Mouse (Mus musculus): ENCODE data around the gene Rprd2. TPM values are rescaled to one million over a fixed set of nuclear protein-coding genes. Genes with fewer than 3 reads are reported as not detected.
A peak's percentile ranks its signal among the peaks of the same experiment; 100 is the strongest.
"Not testable (repeated sequence)": the region's sequence is repeated elsewhere in the genome, so short reads cannot be mapped to it uniquely, and the experiment has no call there.

Gene Rprd2
- polyA plus RNA-seq, 1 experiment from 2014 or later = 19.9 TPM

DNA sequence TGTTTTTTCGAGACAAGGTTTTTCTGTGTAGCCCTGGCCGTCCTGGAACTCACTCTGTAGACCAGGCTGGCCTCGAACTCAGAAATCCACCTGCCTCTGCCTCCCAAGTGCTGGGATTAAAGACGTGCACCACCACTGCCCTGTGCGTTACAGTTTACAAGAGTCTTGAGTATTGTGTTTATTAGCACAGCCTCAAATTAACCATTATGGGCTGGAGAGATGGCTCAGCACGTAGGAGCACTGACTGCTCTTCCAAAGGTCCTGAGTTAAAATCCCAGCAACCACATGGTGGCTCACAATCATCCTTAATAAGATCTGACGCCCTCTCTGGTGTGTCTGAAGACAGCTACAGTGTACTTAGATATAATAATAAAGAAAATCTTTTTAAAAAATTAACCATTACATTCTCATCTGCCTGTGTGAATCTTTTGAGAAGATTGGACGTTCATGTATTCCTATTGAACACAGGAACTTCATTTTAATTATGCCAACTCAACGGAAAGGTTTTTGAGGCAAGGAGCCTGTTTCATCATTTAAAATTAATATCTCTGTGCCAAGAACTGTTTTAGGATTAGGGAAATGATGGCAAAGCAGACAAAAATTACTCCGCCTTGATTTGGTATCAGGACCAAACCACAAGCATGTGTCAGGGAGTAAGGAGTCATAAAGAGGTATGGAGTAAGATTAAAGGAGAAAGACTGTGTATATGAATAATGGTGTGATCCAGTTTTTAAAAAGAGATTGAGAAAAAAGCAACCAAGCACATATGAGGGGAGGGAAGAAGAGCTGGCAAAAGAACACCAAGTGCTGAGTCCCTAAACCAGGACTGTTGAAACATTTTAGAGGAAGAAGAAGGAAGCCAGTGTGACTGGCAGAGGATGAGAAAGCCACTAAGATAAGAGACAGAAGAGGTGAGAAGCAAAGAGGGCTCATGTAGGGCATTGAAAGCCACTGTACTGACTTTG, 1.7 kb upstream of the Rprd2 start:
- Histone ChIP-seq H3K4me3 (ENCODE audit: low read length) (peak overlapping the region; percentile 74), H3K4me1 (ENCODE audit: insufficient read depth, low read length) (peaks cover 10% of the 10 kb centered on the region), H3K36me3 (ENCODE audit: insufficient read depth, low read length) (no peaks in the 10 kb centered on the region), H3K9ac (replicated peaks; ENCODE audit: low read length) (peak overlapping the region; percentile 87), H3K27me3 (ENCODE audit: insufficient read depth, low read length) (no peaks in the 10 kb centered on the region), H3K9me3 (ENCODE audit: low read length) (no peaks in the 10 kb centered on the region), H3K27ac (ENCODE audit: low read length) (peak overlapping the region; percentile 99), H3K4me2 (replicated peaks; ENCODE audit: low read depth, low read length) (peak overlapping the region; percentile 55)
- ATAC-seq (ENCODE audit: low FRiP score, low TSS enrichment) = no peak
- WGBS = 39% methylated on average over 10 of the region's 10 CpGs

- Histone ChIP-seq H3K9me3 (ENCODE audit: low read length) (no peaks in the 10 kb centered on the region), H3K4me1 (ENCODE audit: insufficient read depth, low read length) (peaks cover 10% of the 10 kb centered on the region), H3K4me3 (ENCODE audit: low read length) (peak overlapping the region; percentile 74), H3K36me3 (ENCODE audit: insufficient read depth, low read length) (no peaks in the 10 kb centered on the region), H3K27ac (ENCODE audit: low read length) (peak overlapping the region; percentile 100), H3K4me2 (replicated peaks; ENCODE audit: low read depth, low read length) (peak overlapping the region; percentile 87), H3K9ac (replicated peaks; ENCODE audit: low read length) (peak overlapping the region; percentile 87), H3K27me3 (ENCODE audit: insufficient read depth, low read length) (no peaks in the 10 kb centered on the region)
- peak; percentile 96 for ATAC-seq (ENCODE audit: low FRiP score, low TSS enrichment)
- under 1% methylated on average over 46 of the region's 49 CpGs for WGBS
These were observed 805 bp upstream of the Rprd2 start for GRCm38 (mm10) chr3:95819351-95819985.

DNA sequence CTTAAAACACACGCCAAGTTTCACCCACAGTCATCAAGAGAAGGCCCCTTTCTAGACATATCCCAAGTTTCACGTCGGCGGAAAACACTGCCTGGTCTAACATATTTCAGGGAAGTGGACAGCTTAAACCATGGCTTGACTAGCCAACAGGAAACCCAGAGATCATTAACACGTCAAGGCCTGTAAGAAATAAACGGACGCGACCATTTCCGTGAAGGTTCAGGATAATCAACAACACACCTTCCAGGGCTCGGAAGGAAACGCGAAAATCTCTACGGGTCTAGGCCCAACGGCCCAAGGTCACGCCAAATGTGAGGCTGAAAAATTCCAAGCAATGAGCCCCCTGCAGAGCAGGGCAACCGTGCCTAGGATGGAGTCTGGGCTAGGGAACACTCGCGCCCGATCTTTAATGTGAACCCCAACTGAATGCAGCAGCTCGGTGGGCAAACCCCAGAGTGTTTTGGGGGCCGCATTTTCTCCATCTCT, 594 bp downstream of the Rprd2 start:
- ATAC-seq (ENCODE audit: low FRiP score, low TSS enrichment) = peak; percentile 14; the same call in 1 of the 2 replicates
- no peaks in the 10 kb centered on the region for H3K27me3 ChIP-seq (ENCODE audit: insufficient read depth, low read length)
- H3K4me3 ChIP-seq (ENCODE audit: low read length) = peak overlapping the region; percentile 74
- peak overlapping the region; percentile 100 for H3K27ac ChIP-seq (ENCODE audit: low read length)
- H3K9ac ChIP-seq (replicated peaks; ENCODE audit: low read length) = peak overlapping the region; percentile 97
- H3K4me2 ChIP-seq (replicated peaks; ENCODE audit: low read depth, low read length) = peak overlapping the region; percentile 87
- WGBS = under 1% methylated on average over 21 of the region's 21 CpGs
- H3K9me3 ChIP-seq (ENCODE audit: low read length) = no peaks in the 10 kb centered on the region
- no peaks in the 10 kb centered on the region for H3K36me3 ChIP-seq (ENCODE audit: insufficient read depth, low read length)
- H3K4me1 ChIP-seq (ENCODE audit: insufficient read depth, low read length) = peaks cover 13% of the 10 kb centered on the region

- no peak for ATAC-seq (ENCODE audit: low FRiP score, low TSS enrichment)
- no peaks in the 10 kb centered on the region for H3K27me3 ChIP-seq (ENCODE audit: insufficient read depth, low read length)
- H3K4me3 ChIP-seq (ENCODE audit: low read length) = no peak overlapping the region
- H3K9me3 ChIP-seq (ENCODE audit: low read length) = no peaks in the 10 kb centered on the region
- 90% methylated on average over 3 of the region's 3 CpGs for WGBS
- no peak overlapping the region for H3K9ac ChIP-seq (replicated peaks; ENCODE audit: low read length)
- H3K4me1 ChIP-seq (ENCODE audit: insufficient read depth, low read length) = peaks cover 13% of the 10 kb centered on the region
- H3K4me2 ChIP-seq (replicated peaks; ENCODE audit: low read depth, low read length) = peak overlapping the region; percentile 28
- no peak overlapping the region for H3K27ac ChIP-seq (ENCODE audit: low read length)
- no peaks in the 10 kb centered on the region for H3K36me3 ChIP-seq (ENCODE audit: insufficient read depth, low read length)
These were observed 2.0 kb downstream of the Rprd2 start for GRCm38 (mm10) chr3:95816681-95817080.

- Histone ChIP-seq H3K4me3 (ENCODE audit: low read length) (no peak overlapping the region), H3K27me3 (ENCODE audit: insufficient read depth, low read length) (no peaks in the 10 kb centered on the region), H3K36me3 (ENCODE audit: insufficient read depth, low read length) (peaks cover 13% of the 10 kb centered on the region), H3K9me3 (ENCODE audit: low read length) (no peaks in the 10 kb centered on the region), H3K4me2 (replicated peaks; ENCODE audit: low read depth, low read length) (no peak overlapping the region), H3K27ac (ENCODE audit: low read length) (no peak overlapping the region), H3K9ac (replicated peaks; ENCODE audit: low read length) (no peak overlapping the region), H3K4me1 (ENCODE audit: insufficient read depth, low read length) (0 out of 2 replicates have a peak, but pooled peaks cover 3% of the 10 kb centered on the region)
- no peak for ATAC-seq (ENCODE audit: low FRiP score, low TSS enrichment)
- WGBS = 36% methylated on average over 2 of the region's 2 CpGs
These were observed 10.3 kb downstream of the Rprd2 start for GRCm38 (mm10) chr3:95808384-95808783.

GRCm38 (mm10) chr3:95807630-95808029, 11.0 kb downstream of the Rprd2 start:
- not testable (repeated sequence) for H3K4me1 ChIP-seq (ENCODE audit: insufficient read depth, low read length); H3K27me3 ChIP-seq (ENCODE audit: insufficient read depth, low read length); H3K4me3 ChIP-seq (ENCODE audit: low read length); H3K4me2 ChIP-seq (replicated peaks; ENCODE audit: low read depth, low read length); H3K9ac ChIP-seq (replicated peaks; ENCODE audit: low read length); ATAC-seq (ENCODE audit: low FRiP score, low TSS enrichment); H3K27ac ChIP-seq (ENCODE audit: low read length); H3K9me3 ChIP-seq (ENCODE audit: low read length)
- peaks cover 13% of the 10 kb centered on the region for H3K36me3 ChIP-seq (ENCODE audit: insufficient read depth, low read length)
- WGBS = 100% methylated on average over 3 of the region's 6 CpGs

GRCm38 (mm10) chr3:95806677-95807076, 12.0 kb downstream of the Rprd2 start:
- peaks cover 17% of the 10 kb centered on the region for H3K36me3 ChIP-seq (ENCODE audit: insufficient read depth, low read length)
- no peak for ATAC-seq (ENCODE audit: low FRiP score, low TSS enrichment)
- H3K4me2 ChIP-seq (replicated peaks; ENCODE audit: low read depth, low read length) = no peak overlapping the region
- no peak overlapping the region for H3K9ac ChIP-seq (replicated peaks; ENCODE audit: low read length)
- H3K4me3 ChIP-seq (ENCODE audit: low read length) = no peak overlapping the region
- H3K9me3 ChIP-seq (ENCODE audit: low read length) = no peaks in the 10 kb centered on the region
- no peaks in the 10 kb centered on the region for H3K4me1 ChIP-seq (ENCODE audit: insufficient read depth, low read length)
- no peak overlapping the region for H3K27ac ChIP-seq (ENCODE audit: low read length)
- 83% methylated on average over 1 of the region's 1 CpGs for WGBS
- H3K27me3 ChIP-seq (ENCODE audit: insufficient read depth, low read length) = no peaks in the 10 kb centered on the region

GRCm38 (mm10) chr3:95803851-95804250, 14.8 kb downstream of the Rprd2 start:
- no peaks in the 10 kb centered on the region for H3K27me3 ChIP-seq (ENCODE audit: insufficient read depth, low read length)
- no peak overlapping the region for H3K9ac ChIP-seq (replicated peaks; ENCODE audit: low read length)
- WGBS = 95% methylated on average over 4 of the region's 4 CpGs
- no peak overlapping the region for H3K4me2 ChIP-seq (replicated peaks; ENCODE audit: low read depth, low read length)
- peaks cover 17% of the 10 kb centered on the region for H3K36me3 ChIP-seq (ENCODE audit: insufficient read depth, low read length)
- H3K4me3 ChIP-seq (ENCODE audit: low read length) = no peak overlapping the region
- H3K27ac ChIP-seq (ENCODE audit: low read length) = no peak overlapping the region
- H3K9me3 ChIP-seq (ENCODE audit: low read length) = no peaks in the 10 kb centered on the region
- no peaks in the 10 kb centered on the region for H3K4me1 ChIP-seq (ENCODE audit: insufficient read depth, low read length)
- no peak for ATAC-seq (ENCODE audit: low FRiP score, low TSS enrichment)

DNA sequence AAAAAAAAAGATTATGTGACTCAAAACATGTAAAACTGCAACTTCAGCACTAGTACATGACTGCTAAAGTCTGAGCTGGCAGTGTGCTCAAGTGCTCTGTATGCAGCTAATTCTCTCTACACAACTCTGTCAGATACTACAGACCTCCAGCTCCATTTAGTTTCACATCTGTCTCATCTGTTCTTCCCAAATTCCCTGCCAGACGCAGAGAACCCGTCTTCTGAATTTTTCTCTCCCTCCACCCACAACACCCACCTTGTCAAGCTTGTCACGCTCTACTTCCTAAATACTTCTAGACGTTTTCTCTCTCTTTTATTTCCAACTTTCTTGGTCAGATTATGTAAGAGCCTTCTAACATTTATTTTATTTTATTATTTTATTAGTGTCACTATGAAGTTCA, 19.9 kb downstream of the Rprd2 start:
- H3K9me3 ChIP-seq (ENCODE audit: low read length) = no peaks in the 10 kb centered on the region
- no peaks in the 10 kb centered on the region for H3K4me1 ChIP-seq (ENCODE audit: insufficient read depth, low read length)
- no peak overlapping the region for H3K4me2 ChIP-seq (replicated peaks; ENCODE audit: low read depth, low read length)
- WGBS = 83% methylated on average over 4 of the region's 4 CpGs
- peaks cover 3% of the 10 kb centered on the region; the same call in 1 of the 2 replicates for H3K36me3 ChIP-seq (ENCODE audit: insufficient read depth, low read length)
- no peak overlapping the region for H3K27ac ChIP-seq (ENCODE audit: low read length)
- no peak overlapping the region for H3K9ac ChIP-seq (replicated peaks; ENCODE audit: low read length)
- ATAC-seq (ENCODE audit: low FRiP score, low TSS enrichment) = no peak
- H3K27me3 ChIP-seq (ENCODE audit: insufficient read depth, low read length) = no peaks in the 10 kb centered on the region
- no peak overlapping the region for H3K4me3 ChIP-seq (ENCODE audit: low read length)

Measured in kidney, embryonic 16.5 days (tissue).